Mouse (Mus musculus) testis, postnatal 10 days (tissue): ENCODE results near the gene Auts2.

Experiments
- DNase-seq: peaks from one replicate; pipeline ENCODE4 v3.0.0; 2021; ENCODE audit warnings: low spot score

Auts2 gene

GRCm38 (mm10) chr5:131433291-131433690 lies 1109.9 kb downstream of the Auts2 start:
- DNase-seq = no peak

GRCm38 (mm10) chr5:131431896-131432295 lies 1111.2 kb downstream of the Auts2 start:
- no peak for DNase-seq

- peak; percentile 69 for DNase-seq
These were observed 1113.0 kb downstream of the Auts2 start for GRCm38 (mm10) chr5:131430109-131430508.

- no peak for DNase-seq
These were observed 1113.6 kb downstream of the Auts2 start for GRCm38 (mm10) chr5:131429563-131429962.

- DNase-seq = peak; percentile 88
These were observed 1115.3 kb downstream of the Auts2 start for GRCm38 (mm10) chr5:131427734-131428413.

GRCm38 (mm10) chr5:131422737-131423136 lies 1120.4 kb downstream of the Auts2 start:
- no peak for DNase-seq

GRCm38 (mm10) chr5:131420406-131420805 lies 1122.7 kb downstream of the Auts2 start:
- DNase-seq = peak; percentile 47

GRCm38 (mm10) chr5:131415902-131416545 lies 1127.1 kb downstream of the Auts2 start:
- no peak for DNase-seq

- no peak for DNase-seq
These were observed 1144.9 kb downstream of the Auts2 start for GRCm38 (mm10) chr5:131398250-131398649.

GRCm38 (mm10) chr5:131395756-131396155 lies 1147.4 kb downstream of the Auts2 start:
- DNase-seq = no peak
